Mouse (Mus musculus): Measurements from ENCODE around the gene Tor1aip1.

Tor1aip1 gene

GRCm38 (mm10) chr1:156035930-156036737, at the start of gene Tor1aip1:
TSS of gene Tor1aip1 (minus strand) at chr1:156036480.
- DNase-seq, result peak; percentile 99

DNA sequence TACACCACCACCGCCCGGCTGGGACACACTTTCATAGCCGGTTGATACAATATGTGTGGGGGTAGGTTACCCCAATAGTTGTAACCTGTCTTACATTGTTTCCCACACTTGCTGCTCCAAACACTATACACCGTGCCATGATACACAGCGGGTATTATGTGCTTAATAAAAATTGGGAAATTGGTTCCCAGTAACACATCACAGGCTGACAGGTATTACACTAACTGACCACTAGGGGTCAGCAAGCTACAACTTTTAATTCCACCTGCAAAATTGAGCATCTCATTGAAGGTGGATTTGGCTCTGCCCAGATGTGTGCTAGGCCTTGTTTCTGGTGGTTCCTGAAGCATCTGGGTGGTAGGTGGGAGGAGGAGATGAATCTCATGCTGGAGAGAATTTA, 49.5 kb upstream of the Tor1aip1 start:
- peak; percentile 7 for DNase-seq

DNA sequence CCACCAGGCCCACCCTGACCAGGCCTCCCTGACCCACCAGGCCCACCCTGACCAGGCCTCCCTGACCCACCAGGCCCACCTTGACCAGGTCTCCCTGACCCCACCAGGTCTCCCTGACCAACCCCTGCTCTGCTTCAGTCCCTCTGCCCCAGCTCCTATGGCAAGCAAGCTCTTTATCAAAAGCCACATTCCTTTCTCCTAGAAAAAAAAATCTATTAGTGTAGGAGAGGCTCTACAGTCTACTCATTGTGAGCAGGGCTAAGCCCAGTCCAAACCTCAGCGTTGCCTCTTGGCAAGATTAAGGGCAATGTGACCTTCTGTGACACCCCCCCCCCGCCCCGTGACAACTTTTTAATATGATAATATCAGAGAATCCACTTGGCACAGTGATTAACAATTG, 48.3 kb upstream of the Tor1aip1 start:
- no peak for DNase-seq

- no peak for DNase-seq
These were observed 41.4 kb upstream of the Tor1aip1 start for GRCm38 (mm10) chr1:156077655-156078054.

DNA sequence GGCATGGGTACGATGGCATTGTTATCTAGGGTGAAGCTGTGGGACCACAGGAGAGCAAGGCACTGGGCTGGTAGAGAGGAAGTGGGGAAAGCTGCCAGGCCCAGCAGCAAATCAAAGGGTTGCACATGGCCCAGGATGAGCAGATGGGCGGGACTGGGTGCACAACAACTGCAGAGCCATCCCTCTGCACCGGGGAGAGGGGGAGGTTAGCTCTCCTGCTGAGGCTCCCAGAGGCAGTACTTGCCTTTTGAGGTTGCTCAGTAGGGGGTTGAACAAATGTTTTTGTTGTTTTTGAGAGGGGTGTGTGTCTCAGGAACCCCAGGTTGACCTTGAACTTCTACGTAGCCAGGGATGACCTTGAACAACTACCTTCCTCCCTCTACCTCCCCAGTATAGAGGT, 40.2 kb upstream of the Tor1aip1 start:
- DNase-seq, result no peak

- DNase-seq, result no peak
These were observed 38.3 kb upstream of the Tor1aip1 start for GRCm38 (mm10) chr1:156074575-156074974.

DNA sequence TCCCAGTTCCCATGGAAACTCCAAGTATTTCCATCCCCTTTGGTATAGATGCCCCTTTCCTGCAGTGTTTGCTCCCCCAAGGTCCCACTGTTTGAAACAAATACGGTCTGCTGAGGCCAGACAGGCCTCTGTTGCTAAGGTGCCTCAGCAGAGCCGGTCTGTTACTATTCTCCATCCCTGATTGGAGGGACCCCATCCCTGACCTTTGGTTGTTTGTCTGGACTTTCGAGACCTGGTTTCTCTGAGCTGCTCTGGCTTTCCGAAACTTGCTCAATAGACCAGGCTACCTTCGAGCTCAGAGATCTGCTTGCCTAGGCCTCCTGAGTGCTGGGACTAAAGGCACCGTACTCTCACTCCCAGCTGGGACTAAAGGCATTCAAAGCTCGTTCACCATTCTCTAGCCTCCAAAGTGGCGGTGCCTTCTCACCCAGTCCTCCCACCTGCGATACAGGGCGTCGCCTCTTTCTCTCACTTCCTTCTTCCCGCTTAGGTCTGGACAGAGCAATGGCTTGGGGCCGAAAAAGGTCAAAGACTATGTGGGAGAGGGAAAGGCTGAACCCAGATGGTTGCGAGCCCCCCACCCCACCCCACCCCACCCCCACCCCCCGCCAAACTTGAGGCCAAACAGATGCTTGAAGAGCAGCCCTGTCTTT, 37.0 kb upstream of the Tor1aip1 start:
- no peak for DNase-seq

- DNase-seq, result no peak
These were observed 33.8 kb upstream of the Tor1aip1 start for GRCm38 (mm10) chr1:156070106-156070505.

- DNase-seq, result no peak
These were observed 29.9 kb upstream of the Tor1aip1 start for GRCm38 (mm10) chr1:156066133-156066532.

DNA sequence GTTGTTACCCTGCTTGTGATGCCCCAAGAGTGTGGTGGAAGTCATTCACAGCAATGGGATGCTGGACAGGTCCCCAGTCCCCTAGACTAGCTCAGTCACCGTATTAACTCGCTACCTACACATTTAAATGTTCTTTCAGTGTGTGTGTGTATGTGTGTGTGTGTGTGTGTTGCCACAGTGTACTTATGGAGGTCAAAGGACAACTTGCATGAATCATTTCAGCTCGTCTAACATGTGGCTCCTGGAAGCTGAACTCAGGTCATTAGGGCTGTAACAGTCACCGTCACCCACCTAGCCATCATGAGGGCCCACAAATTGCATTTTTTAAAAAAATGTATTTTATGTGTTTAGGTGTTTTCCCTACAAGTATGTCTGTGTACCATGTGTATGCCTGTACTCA, 25.9 kb upstream of the Tor1aip1 start:
- no peak for DNase-seq

DNA sequence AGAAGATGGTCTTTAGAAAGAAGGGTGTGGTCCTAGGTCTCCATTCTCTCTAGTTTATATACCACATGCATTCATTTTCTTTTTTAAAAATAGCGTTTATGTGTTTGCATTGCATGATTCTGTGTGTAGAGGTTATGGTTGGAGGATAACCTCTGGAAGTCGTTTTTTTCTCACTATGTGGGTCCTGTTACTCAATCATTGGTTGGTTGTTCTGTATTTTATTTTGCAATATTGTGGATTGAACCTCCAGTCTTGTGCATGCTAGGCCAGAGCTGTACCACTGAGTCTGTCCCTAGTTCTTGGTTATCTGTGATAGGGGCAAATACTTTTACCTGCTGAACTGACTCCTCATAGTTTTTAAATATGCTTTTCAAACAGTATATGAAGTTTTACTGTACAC, 21.9 kb upstream of the Tor1aip1 start:
- DNase-seq, result no peak

- peak; percentile 64 for DNase-seq
These were observed 10.4 kb upstream of the Tor1aip1 start for GRCm38 (mm10) chr1:156046688-156047087.

- DNase-seq, result no peak
These were observed 7.9 kb upstream of the Tor1aip1 start for GRCm38 (mm10) chr1:156044211-156044611.

GRCm38 (mm10) chr1:156043027-156043426, 6.7 kb upstream of the Tor1aip1 start:
- peak; percentile 40 for DNase-seq

DNA sequence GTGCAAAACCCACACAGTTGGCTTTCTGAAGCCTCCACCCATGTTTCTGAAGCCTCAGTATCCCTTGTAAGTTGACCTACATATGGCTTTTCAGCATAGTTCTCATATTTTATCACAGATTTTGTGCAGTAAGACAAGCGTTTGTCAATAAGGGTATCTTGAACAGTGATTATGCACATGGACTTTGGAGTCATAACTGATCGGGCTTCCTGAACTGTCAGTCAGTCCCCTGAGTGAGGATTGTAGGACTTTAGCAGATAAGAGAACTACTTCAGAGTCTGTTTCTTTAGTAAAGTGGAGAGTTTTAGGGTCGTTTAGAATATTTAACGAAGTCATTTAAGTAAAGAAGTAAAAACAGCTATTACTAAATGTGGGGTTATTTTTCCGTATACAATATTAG, 6.2 kb upstream of the Tor1aip1 start:
- no peak for DNase-seq

DNA sequence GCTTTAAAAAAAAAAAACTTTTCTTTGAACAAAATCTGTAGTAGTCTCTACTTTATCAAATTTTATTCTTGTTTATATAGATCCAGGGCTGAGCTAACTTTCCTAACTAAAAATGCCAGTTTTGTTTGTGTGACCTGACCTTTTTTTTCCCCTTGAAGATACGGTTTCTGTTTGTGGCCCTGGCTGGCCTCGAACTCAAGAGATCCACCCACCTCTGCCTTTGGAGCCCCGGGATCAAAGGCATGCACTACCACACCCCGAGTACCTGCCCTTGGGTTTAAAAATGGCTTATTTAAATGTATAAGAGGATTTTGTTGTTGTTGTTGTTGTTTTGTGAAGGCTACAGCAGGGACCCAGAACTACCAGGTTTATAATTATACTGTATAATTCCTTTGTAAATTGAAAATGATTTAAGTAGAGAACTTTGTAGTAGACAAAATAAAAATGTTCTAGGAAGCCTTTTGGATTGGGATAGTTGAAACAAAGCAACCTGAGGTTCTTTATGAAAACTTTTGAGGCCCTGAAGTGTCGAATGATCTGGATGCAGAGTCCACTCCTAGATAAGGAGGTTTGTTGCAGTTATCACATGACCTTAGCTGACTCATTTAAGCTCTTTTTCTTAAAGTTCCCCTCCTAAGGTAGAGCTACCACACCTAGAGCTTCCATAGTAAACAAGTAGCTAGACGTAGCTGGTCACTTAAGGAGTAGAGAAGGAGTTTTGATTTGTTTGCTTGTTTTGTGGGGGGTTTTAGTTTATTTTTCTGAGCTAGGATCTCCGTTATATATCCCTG, 5.4 kb upstream of the Tor1aip1 start:
- DNase-seq, result no peak

DNA sequence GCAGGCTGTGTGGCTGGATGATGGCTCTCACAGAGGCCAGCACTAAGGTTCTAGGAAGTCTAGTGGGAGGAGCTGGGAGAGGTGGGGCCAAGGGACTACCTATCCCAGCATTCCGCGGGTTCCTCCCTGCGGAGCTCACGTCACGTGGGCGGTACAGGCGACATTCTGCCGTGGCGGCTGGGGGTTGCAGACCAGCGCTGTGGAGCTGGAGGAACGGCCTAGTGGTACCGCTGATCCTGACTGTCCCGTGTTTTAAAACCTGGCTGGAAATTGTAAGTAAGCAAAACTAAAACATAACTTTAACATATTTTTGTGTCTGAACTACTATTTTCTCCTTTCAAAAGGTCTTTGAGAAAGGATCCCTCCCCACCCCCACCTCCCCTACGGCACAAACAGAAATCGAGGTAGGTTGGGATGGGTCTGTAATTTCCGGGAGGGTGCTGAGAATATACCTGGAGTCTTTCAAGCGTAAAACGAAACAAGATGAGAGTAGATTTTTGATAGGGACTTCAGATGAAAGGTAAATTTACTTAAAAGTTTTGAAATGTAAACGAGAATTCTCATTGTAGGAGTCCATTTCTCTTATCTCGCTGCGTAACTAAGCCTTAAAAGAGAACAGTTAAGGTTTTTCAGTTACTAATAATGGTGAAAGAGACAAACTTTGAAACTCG, 4.6 kb upstream of the Tor1aip1 start:
- DNase-seq, result peak; percentile 92

GRCm38 (mm10) chr1:156039989-156040388, 3.7 kb upstream of the Tor1aip1 start:
- DNase-seq, result peak; percentile 40

- peak; percentile 46 for DNase-seq
These were observed 884 bp upstream of the Tor1aip1 start for GRCm38 (mm10) chr1:156037144-156037583.

DNA sequence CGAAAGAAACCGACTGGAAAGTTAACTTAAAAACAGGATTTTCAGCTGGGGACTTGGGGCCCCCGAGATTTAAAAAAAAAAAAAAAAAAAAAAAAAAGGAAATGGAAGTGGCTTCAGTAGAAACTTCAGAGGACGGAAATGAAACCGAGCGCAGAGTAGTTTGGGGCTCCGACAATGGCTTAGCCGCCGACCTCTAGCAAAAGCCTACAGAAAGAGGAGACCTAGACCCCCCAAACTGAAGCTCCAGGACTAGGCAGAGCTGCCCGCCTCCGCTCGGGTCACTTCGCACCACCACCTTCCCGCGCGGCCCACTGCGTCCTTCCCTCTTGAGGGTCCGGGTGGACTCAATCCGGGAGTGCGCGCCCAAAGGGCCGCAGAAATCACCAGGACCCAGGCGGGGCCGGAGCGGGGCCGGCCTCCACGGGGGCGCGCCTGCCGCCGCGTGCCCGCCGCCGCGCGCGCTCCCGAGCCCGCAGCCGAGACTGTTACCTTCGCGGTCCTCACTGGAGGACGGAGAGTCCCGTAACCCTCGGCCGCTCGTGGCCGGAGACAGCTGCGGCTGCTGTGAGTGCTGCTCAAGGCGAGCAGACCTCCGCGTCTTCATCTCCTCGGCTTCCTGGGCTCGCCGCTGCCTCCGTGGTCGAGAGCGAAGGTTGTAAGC, 881 bp downstream of the Tor1aip1 start, which contains the start of gene Tor1aip2:
Tor1aip2 (plus strand) TSS at position 135 of the 661 bp plus-strand sequence.
- no peak for DNase-seq

DNA sequence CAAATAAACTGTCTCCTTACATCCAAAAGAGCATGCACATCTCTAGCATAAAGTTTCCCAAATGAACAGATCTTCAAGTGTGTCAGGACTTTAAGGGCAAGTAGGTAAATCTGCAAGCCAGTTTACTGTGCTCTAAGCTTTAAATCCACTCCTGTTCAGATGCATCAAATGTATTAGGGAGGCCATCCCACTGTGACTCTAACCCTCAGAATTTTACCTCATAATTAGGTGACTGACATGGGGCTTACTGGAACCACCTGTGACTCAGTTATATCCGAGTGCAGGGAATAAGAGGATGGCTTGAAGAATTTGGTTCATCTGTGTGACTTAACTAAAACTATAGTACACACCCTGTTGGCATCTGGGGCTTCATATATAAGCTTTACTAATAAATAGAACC, 1.6 kb downstream of the Tor1aip1 start:
- no peak for DNase-seq

- DNase-seq, result no peak
These were observed 2.4 kb downstream of the Tor1aip1 start for GRCm38 (mm10) chr1:156033921-156034320.

Data from cerebellum, adult 9-11 months (tissue).